Mouse (Mus musculus): ENCODE data around the gene Crtc3.

The Crtc3 gene

GRCm38 (mm10) chr7:80639981-80640380 lies 48.7 kb downstream of the Crtc3 start:
- DNase-seq (ENCODE audit: low read depth, low spot score), result no peak

DNA sequence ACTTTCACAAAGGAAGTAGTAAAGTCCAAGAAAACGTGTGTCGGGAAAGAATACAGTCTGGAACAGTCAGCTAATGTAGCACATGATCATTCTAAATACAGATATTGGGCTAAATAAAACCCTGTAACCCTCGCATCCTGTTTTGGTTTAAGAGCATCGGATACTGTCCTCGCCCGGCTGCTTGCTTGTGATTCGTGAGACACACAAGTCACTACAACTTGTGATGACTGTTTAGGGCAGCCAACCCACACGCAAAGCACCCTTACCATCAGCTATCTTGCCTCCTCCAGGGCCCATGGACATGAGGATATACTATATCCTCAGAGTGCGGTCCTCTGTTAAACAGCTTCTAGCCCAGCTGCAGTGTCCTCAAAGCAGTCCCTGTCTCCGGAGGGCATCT lies 50.2 kb downstream of the Crtc3 start:
- DNase-seq (ENCODE audit: low read depth, low spot score), result no peak

GRCm38 (mm10) chr7:80636953-80637800 lies 51.5 kb downstream of the Crtc3 start:
- no peak for DNase-seq (ENCODE audit: low read depth, low spot score)

DNA sequence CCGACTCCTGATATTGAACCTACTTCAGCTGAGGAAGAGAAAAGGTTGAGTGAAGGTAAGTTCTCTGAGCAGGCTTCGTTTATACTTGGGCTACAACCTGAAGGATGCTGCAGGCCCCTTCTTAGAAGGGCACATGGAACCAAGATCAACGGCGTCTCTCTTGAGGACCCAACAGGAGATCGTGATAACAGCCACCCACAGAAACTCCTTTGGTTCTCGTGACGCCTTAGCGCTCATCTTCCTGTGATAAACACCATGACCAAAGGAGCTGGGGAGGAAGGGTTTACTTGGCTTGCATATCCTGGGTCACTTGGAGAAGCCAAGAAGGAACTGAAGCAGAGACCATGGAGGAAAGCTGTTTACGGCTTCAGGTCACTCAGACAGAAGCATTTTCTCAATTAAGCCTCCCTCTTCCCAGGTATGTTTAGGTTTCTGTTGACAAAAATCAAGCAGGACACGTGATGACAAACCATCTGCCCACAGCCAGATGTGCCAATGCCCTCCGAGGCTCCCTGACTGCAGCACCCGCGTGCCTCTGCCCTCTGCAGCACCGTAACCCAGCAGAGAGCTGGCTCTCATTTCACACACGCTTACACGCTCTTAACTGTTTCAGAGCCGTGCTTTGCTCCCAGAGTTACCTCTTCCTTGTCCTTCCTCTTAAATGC lies 52.3 kb downstream of the Crtc3 start:
- no peak for DNase-seq (ENCODE audit: low read depth, low spot score)

- DNase-seq (ENCODE audit: low read depth, low spot score), result no peak
Observed at GRCm38 (mm10) chr7:80635866-80636265, 52.8 kb downstream of the Crtc3 start.

- DNase-seq (ENCODE audit: low read depth, low spot score), result no peak
Observed at GRCm38 (mm10) chr7:80634741-80635140, 53.9 kb downstream of the Crtc3 start.

GRCm38 (mm10) chr7:80633635-80634034 lies 55.0 kb downstream of the Crtc3 start:
- DNase-seq (ENCODE audit: low read depth, low spot score), result no peak

- no peak for DNase-seq (ENCODE audit: low read depth, low spot score)
Observed at GRCm38 (mm10) chr7:80631993-80632392, 56.7 kb downstream of the Crtc3 start.

DNA sequence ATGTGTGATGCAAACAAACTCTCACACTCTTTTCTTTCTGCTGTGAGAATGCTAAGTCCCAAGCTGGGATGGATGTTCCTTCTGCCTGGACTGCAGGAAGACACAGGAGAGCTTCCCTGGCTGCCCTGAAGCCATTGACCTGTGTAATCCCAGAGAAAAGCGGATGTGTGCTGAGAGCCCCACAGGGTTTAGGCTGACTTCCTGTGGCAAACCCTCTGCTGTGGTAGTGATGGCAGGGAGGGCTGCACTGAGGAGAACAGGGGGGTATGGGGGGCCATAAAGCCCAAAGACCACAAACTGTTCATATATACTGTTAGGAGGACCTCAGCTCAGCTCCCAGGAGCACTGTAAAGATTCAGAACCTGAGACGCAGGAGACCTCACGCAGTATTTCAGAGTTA lies 57.3 kb downstream of the Crtc3 start:
- DNase-seq (ENCODE audit: low read depth, low spot score), result no peak

- no peak for DNase-seq (ENCODE audit: low read depth, low spot score)
Observed at GRCm38 (mm10) chr7:80629369-80629768, 59.3 kb downstream of the Crtc3 start.

DNA sequence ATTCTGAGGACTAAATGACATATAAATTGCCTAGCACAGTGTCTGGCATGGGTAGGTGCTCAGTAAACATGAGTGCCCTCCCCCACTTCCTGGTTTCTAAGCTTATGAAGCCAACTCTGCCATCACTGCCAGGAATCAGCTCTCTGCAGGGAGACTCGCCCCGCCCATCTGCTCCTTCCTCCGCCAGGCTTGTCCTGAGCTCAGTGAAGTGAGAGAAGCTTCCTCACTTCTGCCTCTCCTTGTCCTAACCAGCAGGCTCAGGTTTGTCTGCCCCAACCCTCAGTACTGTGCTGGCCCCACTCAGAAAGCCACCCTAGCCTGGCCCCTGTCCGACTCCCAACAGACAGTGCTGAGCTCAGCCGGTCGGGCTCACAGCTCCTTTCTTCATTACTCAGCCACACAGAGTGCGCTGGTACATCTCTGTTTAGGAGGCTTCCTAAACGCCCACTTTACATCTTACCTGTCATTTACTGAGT lies 59.9 kb downstream of the Crtc3 start:
- DNase-seq (ENCODE audit: low read depth, low spot score), result no peak

- DNase-seq (ENCODE audit: low read depth, low spot score), result no peak
Observed at GRCm38 (mm10) chr7:80626943-80627342, 61.7 kb downstream of the Crtc3 start.

GRCm38 (mm10) chr7:80625841-80626240 lies 62.8 kb downstream of the Crtc3 start:
- no peak for DNase-seq (ENCODE audit: low read depth, low spot score)

DNA sequence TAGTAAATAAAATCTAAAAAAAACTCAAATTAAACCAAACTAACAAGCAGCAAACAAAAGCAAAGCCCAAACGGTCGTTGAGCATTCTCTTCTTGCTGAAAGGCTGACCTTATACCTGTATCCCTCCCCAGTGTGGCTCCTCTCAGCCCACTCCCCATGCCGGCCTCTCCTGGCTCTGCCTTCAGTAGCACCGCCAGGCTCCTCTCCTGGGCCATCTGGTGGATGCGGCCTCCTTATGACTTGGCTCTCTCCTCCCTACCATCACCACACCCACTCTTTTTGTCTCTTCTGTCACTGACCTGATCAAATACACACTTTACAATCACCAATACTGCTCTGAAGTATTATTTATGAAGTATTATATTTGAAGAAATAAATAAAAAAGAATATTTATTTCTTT lies 65.4 kb downstream of the Crtc3 start:
- no peak for DNase-seq (ENCODE audit: low read depth, low spot score)

GRCm38 (mm10) chr7:80616096-80616495 lies 72.6 kb downstream of the Crtc3 start:
- no peak for DNase-seq (ENCODE audit: low read depth, low spot score)

DNA sequence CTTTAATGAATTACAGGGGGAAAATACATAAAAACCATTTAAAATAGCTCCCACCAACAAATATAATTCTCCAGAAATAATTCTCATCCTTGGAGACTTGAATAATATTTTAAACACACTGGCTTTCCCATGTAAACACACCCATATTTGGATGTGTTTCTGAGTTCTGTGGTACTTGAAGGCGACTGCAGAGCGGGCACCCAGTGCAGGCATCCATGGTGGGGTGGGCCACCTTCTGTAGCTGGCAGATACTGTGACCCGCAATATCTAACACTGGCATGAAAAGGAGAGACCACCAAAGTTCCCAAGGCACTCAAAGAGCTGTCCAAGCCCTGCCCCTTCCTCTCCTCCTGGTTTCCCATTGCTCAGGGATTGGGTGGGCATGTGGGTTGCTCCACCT lies 74.6 kb downstream of the Crtc3 start:
- DNase-seq (ENCODE audit: low read depth, low spot score), result no peak

GRCm38 (mm10) chr7:80612191-80612787 lies 76.4 kb downstream of the Crtc3 start:
- no peak for DNase-seq (ENCODE audit: low read depth, low spot score)

- DNase-seq (ENCODE audit: low read depth, low spot score), result no peak
Observed at GRCm38 (mm10) chr7:80611646-80612045, 77.0 kb downstream of the Crtc3 start.

GRCm38 (mm10) chr7:80607503-80607902 lies 81.2 kb downstream of the Crtc3 start:
- DNase-seq (ENCODE audit: low read depth, low spot score), result no peak

GRCm38 (mm10) chr7:80606435-80606834 lies 82.2 kb downstream of the Crtc3 start:
- DNase-seq (ENCODE audit: low read depth, low spot score), result no peak

DNA sequence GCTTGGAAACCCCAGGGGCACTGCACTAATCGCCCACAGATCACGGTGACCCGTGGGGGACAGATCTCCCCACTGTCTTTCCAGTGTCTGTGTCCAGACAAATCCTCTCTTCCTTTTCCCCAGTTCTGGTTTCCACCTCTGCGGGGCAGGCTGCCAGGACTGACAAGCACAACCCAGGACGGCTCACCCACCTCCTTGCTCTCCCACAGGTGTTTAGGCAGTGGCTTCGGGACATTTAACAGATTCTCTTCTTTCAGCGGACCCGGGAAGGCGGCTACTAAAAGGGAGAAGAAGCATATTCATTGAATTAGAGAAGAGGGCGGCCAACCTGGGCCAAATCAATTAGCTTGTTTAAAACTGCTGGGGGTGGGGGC lies 83.1 kb downstream of the Crtc3 start:
- no peak for DNase-seq (ENCODE audit: low read depth, low spot score)

GRCm38 (mm10) chr7:80604908-80605556 lies 83.6 kb downstream of the Crtc3 start:
- no peak for DNase-seq (ENCODE audit: low read depth, low spot score)
